Mouse (Mus musculus): ENCODE results near the gene Oaz2. TPM values are rescaled to one million over a fixed set of nuclear protein-coding genes. Genes with fewer than 3 reads are reported as not detected.

The Oaz2 gene
- total and polyA plus RNA-seq, 3 experiments: 30.2 to 61.4 (median 35.3) TPM

DNA sequence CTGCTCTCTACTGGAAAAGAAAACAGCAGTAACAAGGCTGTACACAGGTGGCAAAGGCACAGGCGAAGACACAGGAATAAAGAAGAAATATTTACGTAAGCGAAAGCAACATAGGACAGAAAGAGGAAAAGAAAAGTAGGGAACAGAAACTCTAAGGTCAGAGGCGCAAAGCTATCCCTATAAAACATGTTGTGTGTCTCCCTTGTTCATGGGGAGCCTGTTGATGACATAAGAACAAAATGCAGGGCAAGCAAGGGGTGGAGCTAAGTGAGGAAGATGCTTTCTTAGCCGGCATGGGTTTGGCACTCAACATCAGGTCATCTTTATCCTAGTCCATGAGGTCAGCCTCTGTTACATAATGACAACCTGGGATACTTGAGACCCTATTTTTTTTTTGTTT lies 50.4 kb downstream of the Oaz2 start:
- no peak for TF ChIP-seq MXI1 (IDR thresholded peaks at IDR 0.05; ENCODE audit: low read depth, low read length)
- no peak for TF ChIP-seq HCFC1 (IDR thresholded peaks at IDR 0.05; ENCODE audit: low read depth, low read length)
- no peak for TF ChIP-seq POLR2A (IDR thresholded peaks at IDR 0.05; ENCODE audit: low read depth, low read length)
- TF ChIP-seq TBP (conservative IDR thresholded peaks at IDR 0.05; ENCODE audit: low read depth, low read length): no peak
- no peak for TF ChIP-seq E2F4 (IDR thresholded peaks at IDR 0.05; ENCODE audit: insufficient replicate concordance, low read depth, low read length)
- Histone ChIP-seq H3K4me3 (replicated peaks in 1 of 3; ENCODE audit: low read depth in 2 of 3, low read length in 2 of 3, poor library complexity in 1 of 3) (no peak overlapping the region), H3K36me3 (replicated peaks in 1 of 2; ENCODE audit: control insufficient read depth in 1 of 2, insufficient read depth in 1 of 2, low read length in 1 of 2) (peaks cover 0 to 22% of the 10 kb centered on the region in 2 experiments), H3K27me3 (replicated peaks) (no peaks in the 10 kb centered on the region), H3K4me2 (ENCODE audit: insufficient read depth, low read depth, poor library complexity, severe bottlenecking) (no peak overlapping the region), H3K27ac (ENCODE audit: insufficient read depth, low read depth) (no peak overlapping the region), H3K4me1 (ENCODE audit: control insufficient read depth in 1 of 2, insufficient read depth in 2 of 2) (peaks cover 0 to 8% of the 10 kb centered on the region in 2 experiments; a peak in 2 of 4 replicates), H3K9ac (ENCODE audit: insufficient read depth, low read depth) (no peak overlapping the region), H3K9me3 (replicated peaks; ENCODE audit: low read length) (no peaks in the 10 kb centered on the region), H3K79me2 (replicated peaks; ENCODE audit: control insufficient read depth, extremely low read depth, insufficient read depth, poor library complexity, severe bottlenecking) (no peaks in the 10 kb centered on the region)
- no peak for DNase-seq (ENCODE audit: extremely low read depth)
- in situ Hi-C loops (cut with MboI; ENCODE audit: low pct_ligation_motif_present, low pct_unique_long_range_greater_than_20kb, low sequenced_read_pairs) (no loop called here), dilution Hi-C loops (cut with MboI; ENCODE audit: extremely low pct_ligation_motif_present, extremely low pct_unique_long_range_greater_than_20kb, low sequenced_read_pairs) (no loop called here)

DNA sequence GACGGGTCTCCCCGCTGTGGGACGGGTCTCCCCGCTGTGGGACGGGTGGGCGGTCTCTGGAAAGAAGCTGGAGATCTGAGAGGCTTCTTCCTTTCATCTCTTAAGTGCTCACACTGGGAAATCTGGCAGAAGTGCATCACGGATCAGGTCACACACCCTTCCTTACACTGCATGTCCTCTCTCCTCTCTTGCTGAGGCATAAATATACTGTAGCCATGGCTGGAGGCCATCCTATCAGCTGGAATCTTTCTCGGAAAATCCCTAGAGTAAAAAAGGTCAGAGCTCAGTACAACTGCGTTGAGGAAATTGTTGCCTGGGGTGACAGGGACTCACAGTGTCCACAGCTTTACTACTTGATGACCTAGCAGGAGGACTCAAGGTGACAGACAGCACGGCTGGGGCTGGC lies 53.4 kb downstream of the Oaz2 start:
- no peak for DNase-seq (ENCODE audit: extremely low read depth)
- H3K4me3 ChIP-seq (replicated peaks in 1 of 3; ENCODE audit: low read depth in 2 of 3, low read length in 2 of 3, poor library complexity in 1 of 3): no peak overlapping the region
- H3K9ac ChIP-seq (ENCODE audit: insufficient read depth, low read depth): no peak overlapping the region
- H3K79me2 ChIP-seq (replicated peaks; ENCODE audit: control insufficient read depth, extremely low read depth, insufficient read depth, poor library complexity, severe bottlenecking): 0 out of 2 replicates have a peak, but pooled peaks cover 2% of the 10 kb centered on the region
- H3K36me3 ChIP-seq (replicated peaks in 1 of 2; ENCODE audit: control insufficient read depth in 1 of 2, insufficient read depth in 1 of 2, low read length in 1 of 2): peaks cover 0 to 19% of the 10 kb centered on the region in 2 experiments
- TF ChIP-seq JUN (IDR thresholded peaks at IDR 0.05; ENCODE audit: insufficient read depth, low read depth, low read length): no peak
- TF ChIP-seq MYC (IDR thresholded peaks at IDR 0.05; ENCODE audit: low read depth, low read length): no peak
- TF ChIP-seq NRF1 (IDR thresholded peaks at IDR 0.05; ENCODE audit: low read depth, low read length): no peak
- TF ChIP-seq RCOR1 (conservative IDR thresholded peaks at IDR 0.05; ENCODE audit: low read depth, low read length): no peak
- TF ChIP-seq KAT2A (IDR thresholded peaks at IDR 0.05; ENCODE audit: insufficient replicate concordance, low read length): no peak
- no peak for TF ChIP-seq SMC3 (IDR thresholded peaks at IDR 0.05; ENCODE audit: low read depth, low read length)
- no peak for TF ChIP-seq HCFC1 (IDR thresholded peaks at IDR 0.05; ENCODE audit: low read depth, low read length)
- TF ChIP-seq USF2 (conservative IDR thresholded peaks at IDR 0.05; ENCODE audit: low read depth, low read length): no peak
- no peak for TF ChIP-seq POLR2AphosphoS2 (IDR thresholded peaks at IDR 0.05; ENCODE audit: low read depth, low read length)
- dilution Hi-C loops (cut with MboI; ENCODE audit: extremely low pct_ligation_motif_present, extremely low pct_unique_long_range_greater_than_20kb, low sequenced_read_pairs): no loop called here
- H3K4me1 ChIP-seq (ENCODE audit: control insufficient read depth in 1 of 2, insufficient read depth in 2 of 2): peaks cover 0 to 16% of the 10 kb centered on the region in 2 experiments; a peak in 2 of 4 replicates
- H3K27me3 ChIP-seq (replicated peaks): no peaks in the 10 kb centered on the region
- H3K9me3 ChIP-seq (replicated peaks; ENCODE audit: low read length): no peaks in the 10 kb centered on the region
- no peak overlapping the region for H3K27ac ChIP-seq (ENCODE audit: insufficient read depth, low read depth)
- in situ Hi-C loops (cut with MboI; ENCODE audit: low pct_ligation_motif_present, low pct_unique_long_range_greater_than_20kb, low sequenced_read_pairs): no loop called here
- H3K4me2 ChIP-seq (ENCODE audit: insufficient read depth, low read depth, poor library complexity, severe bottlenecking): no peak overlapping the region
